Mouse (Mus musculus): Measurements from ENCODE around the gene Rae1. TPM values are rescaled to one million over a fixed set of nuclear protein-coding genes. Genes with fewer than 3 reads are reported as not detected.

Gene Rae1
- polyA plus RNA-seq, 2 experiments: 45.9 to 65.3 TPM

DNA sequence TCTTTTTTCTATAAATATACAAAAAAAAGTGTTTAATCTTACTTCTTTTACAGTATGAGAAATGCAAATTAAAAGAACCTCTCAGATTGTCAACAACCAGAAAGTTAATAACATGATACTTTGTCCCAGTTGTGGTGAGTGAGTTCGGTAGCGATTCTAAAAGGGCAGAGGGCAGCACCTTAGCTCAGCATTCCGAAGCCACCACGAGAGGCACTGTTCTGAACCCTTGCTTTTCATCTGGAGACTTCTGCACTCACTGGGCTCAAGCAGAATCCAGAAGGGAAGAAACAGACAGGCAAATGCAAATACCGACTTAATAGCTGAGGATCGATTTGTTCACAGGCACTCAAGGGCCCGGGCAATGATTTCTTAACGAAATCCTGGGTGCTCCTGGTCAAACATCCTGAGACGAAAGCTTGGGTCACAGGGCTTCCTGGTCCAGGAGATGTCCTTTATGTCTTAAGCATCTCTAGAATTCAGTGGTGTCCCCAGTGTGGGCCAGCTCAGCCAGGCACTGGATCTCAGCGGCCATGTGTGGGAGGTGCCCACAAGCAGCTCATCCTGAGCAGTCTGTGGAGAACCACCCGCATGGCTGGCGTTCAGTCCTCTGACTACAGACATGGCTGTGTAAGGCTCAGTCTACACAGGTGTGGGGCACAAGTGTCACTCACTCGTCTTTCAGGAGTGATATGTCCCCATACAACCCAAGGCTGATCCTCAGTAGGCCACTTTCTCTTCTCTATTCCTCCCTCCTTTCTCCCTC, 40.7 kb upstream of the Rae1 start:
- no peak overlapping the region for H3K4me2 ChIP-seq (ENCODE audit: low read depth)
- H3K9me3 ChIP-seq (ENCODE audit: control insufficient read depth, low read length): peaks cover 2% of the 10 kb centered on the region
- DNase-seq (ENCODE audit: low read depth in 3 of 3, low spot score in 3 of 3): no peak
- H3K36me3 ChIP-seq (replicated peaks; ENCODE audit: control insufficient read depth, insufficient read depth, low read depth): no peaks in the 10 kb centered on the region
- H3K4me3 ChIP-seq (ENCODE audit: insufficient read depth in 1 of 2, low read depth in 2 of 2, low read length in 2 of 2): no peak overlapping the region
- no peak overlapping the region for H3K9ac ChIP-seq (replicated peaks)
- H3K27ac ChIP-seq: no peak overlapping the region
- H3K27me3 ChIP-seq (ENCODE audit: control insufficient read depth, insufficient read depth, low read length): no peaks in the 10 kb centered on the region
- TF ChIP-seq CTCF (IDR thresholded peaks at IDR 0.05; ENCODE audit: low read depth): no peak
- TF ChIP-seq EP300 (IDR thresholded peaks at IDR 0.05; ENCODE audit: low read depth): no peak
- no peak for ATAC-seq (ENCODE audit: insufficient read depth)
- WGBS (ENCODE audit: insufficient replicate concordance): 49% methylated on average over 13 of the region's 13 CpGs
- H3K4me1 ChIP-seq (replicated peaks; ENCODE audit: control insufficient read depth in 2 of 2, insufficient read depth in 2 of 2, low read length in 1 of 2): no peaks in the 10 kb centered on the region

DNA sequence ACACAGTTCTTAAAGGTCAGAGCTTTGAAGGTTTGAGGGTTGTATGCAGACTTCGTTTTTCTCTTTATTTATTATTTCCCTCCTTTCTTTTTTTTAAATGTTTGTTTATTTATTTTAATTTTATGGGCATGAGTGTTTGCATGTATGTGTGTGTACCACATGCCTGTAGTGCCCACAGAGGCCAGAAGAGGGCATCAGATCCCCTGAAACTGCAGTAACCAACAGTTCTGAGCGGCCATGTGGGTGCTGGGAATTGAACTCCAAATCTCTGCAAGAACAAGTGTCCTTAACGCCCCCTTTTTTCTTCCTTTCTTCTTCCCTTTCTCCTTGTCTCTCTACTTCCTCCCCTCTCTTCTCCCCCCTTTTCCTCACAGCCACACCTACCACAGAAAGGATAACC, 39.6 kb upstream of the Rae1 start:
- Histone ChIP-seq H3K9ac (replicated peaks) (no peak overlapping the region), H3K27me3 (ENCODE audit: control insufficient read depth, insufficient read depth, low read length) (no peaks in the 10 kb centered on the region), H3K36me3 (replicated peaks; ENCODE audit: control insufficient read depth, insufficient read depth, low read depth) (no peaks in the 10 kb centered on the region), H3K27ac (no peak overlapping the region), H3K4me2 (ENCODE audit: low read depth) (no peak overlapping the region), H3K4me3 (ENCODE audit: insufficient read depth in 1 of 2, low read depth in 2 of 2, low read length in 2 of 2) (no peak overlapping the region), H3K9me3 (ENCODE audit: control insufficient read depth, low read length) (peaks cover 2% of the 10 kb centered on the region), H3K4me1 (replicated peaks; ENCODE audit: control insufficient read depth in 2 of 2, insufficient read depth in 2 of 2, low read length in 1 of 2) (no peaks in the 10 kb centered on the region)
- no peak for ATAC-seq (ENCODE audit: insufficient read depth)
- TF ChIP-seq CTCF (IDR thresholded peaks at IDR 0.05; ENCODE audit: low read depth) (peak; percentile 42), EP300 (IDR thresholded peaks at IDR 0.05; ENCODE audit: low read depth) (no peak)
- no peak for DNase-seq (ENCODE audit: low read depth in 3 of 3, low spot score in 3 of 3)
- WGBS (ENCODE audit: insufficient replicate concordance): 43% methylated on average over 3 of the region's 3 CpGs

DNA sequence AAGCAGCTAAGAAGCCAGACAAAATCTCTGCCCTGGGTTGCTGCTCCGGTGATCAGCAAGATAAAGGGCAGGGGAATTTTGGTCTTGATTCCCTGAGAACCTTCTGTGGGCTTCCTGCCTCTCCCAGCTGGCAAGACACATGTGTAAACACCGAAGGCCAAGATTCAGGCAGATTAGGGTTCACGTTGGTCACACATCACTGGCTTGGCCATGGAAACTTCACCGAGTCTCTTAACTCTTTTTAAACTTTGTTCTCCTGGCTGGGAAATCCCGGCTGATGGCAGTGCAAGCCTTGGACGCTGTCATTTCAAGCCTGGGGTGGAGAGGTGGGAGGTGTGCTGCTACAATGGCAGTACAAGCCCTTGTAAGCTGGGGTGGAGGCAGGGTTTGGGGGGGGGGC, 38.7 kb upstream of the Rae1 start:
- DNase-seq (ENCODE audit: low read depth in 3 of 3, low spot score in 3 of 3) (no peak), ATAC-seq (ENCODE audit: insufficient read depth) (no peak)
- no peak overlapping the region for H3K4me3 ChIP-seq (ENCODE audit: insufficient read depth in 1 of 2, low read depth in 2 of 2, low read length in 2 of 2)
- no peak overlapping the region for H3K4me2 ChIP-seq (ENCODE audit: low read depth)
- H3K36me3 ChIP-seq (replicated peaks; ENCODE audit: control insufficient read depth, insufficient read depth, low read depth): no peaks in the 10 kb centered on the region
- TF ChIP-seq CTCF (IDR thresholded peaks at IDR 0.05; ENCODE audit: low read depth) (no peak), EP300 (IDR thresholded peaks at IDR 0.05; ENCODE audit: low read depth) (no peak)
- no peak overlapping the region for H3K27ac ChIP-seq
- 60% methylated on average over 6 of the region's 6 CpGs for WGBS (ENCODE audit: insufficient replicate concordance)
- no peaks in the 10 kb centered on the region for H3K27me3 ChIP-seq (ENCODE audit: control insufficient read depth, insufficient read depth, low read length)
- H3K9me3 ChIP-seq (ENCODE audit: control insufficient read depth, low read length): peaks cover 2% of the 10 kb centered on the region
- H3K9ac ChIP-seq (replicated peaks): no peak overlapping the region
- H3K4me1 ChIP-seq (replicated peaks; ENCODE audit: control insufficient read depth in 2 of 2, insufficient read depth in 2 of 2, low read length in 1 of 2): no peaks in the 10 kb centered on the region

DNA sequence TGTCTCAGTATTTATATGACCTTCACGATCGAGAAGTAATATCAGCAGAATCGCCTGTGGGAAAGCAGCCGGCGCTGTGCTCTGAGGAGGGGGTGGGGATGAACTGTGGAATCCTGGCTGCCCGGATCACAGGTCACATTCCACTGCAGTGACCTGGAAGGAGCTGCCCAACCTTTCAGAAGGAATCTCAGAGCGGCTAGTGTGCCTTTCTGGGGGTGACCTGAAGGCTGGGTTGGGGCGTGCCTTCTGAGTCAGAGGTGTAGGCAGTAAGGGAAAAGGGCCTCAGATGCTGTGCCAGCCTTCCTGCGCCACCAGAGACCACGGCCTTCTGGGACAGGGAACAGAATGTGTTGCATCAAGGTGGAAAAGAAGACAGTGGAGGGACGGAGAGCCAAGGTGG, 34.7 kb upstream of the Rae1 start:
- WGBS (ENCODE audit: insufficient replicate concordance): 64% methylated on average over 11 of the region's 11 CpGs
- Histone ChIP-seq H3K36me3 (replicated peaks; ENCODE audit: control insufficient read depth, insufficient read depth, low read depth) (no peaks in the 10 kb centered on the region), H3K9me3 (ENCODE audit: control insufficient read depth, low read length) (peaks cover 2% of the 10 kb centered on the region), H3K27me3 (ENCODE audit: control insufficient read depth, insufficient read depth, low read length) (no peaks in the 10 kb centered on the region), H3K27ac (no peak overlapping the region), H3K4me2 (ENCODE audit: low read depth) (no peak overlapping the region), H3K4me1 (replicated peaks; ENCODE audit: control insufficient read depth in 2 of 2, insufficient read depth in 2 of 2, low read length in 1 of 2) (no peaks in the 10 kb centered on the region), H3K4me3 (ENCODE audit: insufficient read depth in 1 of 2, low read depth in 2 of 2, low read length in 2 of 2) (no peak overlapping the region), H3K9ac (replicated peaks) (no peak overlapping the region)
- DNase-seq (ENCODE audit: low read depth in 3 of 3, low spot score in 3 of 3) (no peak), ATAC-seq (ENCODE audit: insufficient read depth) (no peak)
- TF ChIP-seq CTCF (IDR thresholded peaks at IDR 0.05; ENCODE audit: low read depth): no peak
- no peak for TF ChIP-seq EP300 (IDR thresholded peaks at IDR 0.05; ENCODE audit: low read depth)

DNA sequence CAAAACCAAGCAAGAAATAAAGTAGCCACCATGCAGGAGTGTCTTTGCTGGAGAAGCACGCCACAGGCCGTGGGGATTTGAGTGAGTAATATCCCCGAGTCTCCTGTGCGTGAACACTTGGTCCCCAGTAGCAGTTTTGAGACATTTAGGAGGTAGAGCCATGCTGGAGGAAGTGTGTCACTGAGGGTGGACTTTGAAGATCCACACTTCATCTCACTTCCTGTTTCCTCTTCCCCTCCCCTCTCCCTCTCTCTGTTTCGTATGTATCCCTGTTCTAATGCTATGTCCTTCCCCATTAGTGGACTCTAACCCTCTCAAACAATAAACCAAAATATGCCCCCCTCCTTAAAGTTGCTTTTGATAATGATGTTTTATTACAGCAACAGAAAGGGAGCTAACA, 33.4 kb upstream of the Rae1 start:
- 44% methylated on average over 5 of the region's 5 CpGs for WGBS (ENCODE audit: insufficient replicate concordance)
- Histone ChIP-seq H3K9ac (replicated peaks) (no peak overlapping the region), H3K36me3 (replicated peaks; ENCODE audit: control insufficient read depth, insufficient read depth, low read depth) (no peaks in the 10 kb centered on the region), H3K4me2 (ENCODE audit: low read depth) (no peak overlapping the region), H3K4me1 (replicated peaks; ENCODE audit: control insufficient read depth in 2 of 2, insufficient read depth in 2 of 2, low read length in 1 of 2) (no peaks in the 10 kb centered on the region), H3K4me3 (ENCODE audit: insufficient read depth in 1 of 2, low read depth in 2 of 2, low read length in 2 of 2) (no peak overlapping the region), H3K9me3 (ENCODE audit: control insufficient read depth, low read length) (no peaks in the 10 kb centered on the region), H3K27me3 (ENCODE audit: control insufficient read depth, insufficient read depth, low read length) (no peaks in the 10 kb centered on the region), H3K27ac (no peak overlapping the region)
- TF ChIP-seq CTCF (IDR thresholded peaks at IDR 0.05; ENCODE audit: low read depth) (no peak), EP300 (IDR thresholded peaks at IDR 0.05; ENCODE audit: low read depth) (no peak)
- DNase-seq (ENCODE audit: low read depth in 3 of 3, low spot score in 3 of 3): no peak
- ATAC-seq (ENCODE audit: insufficient read depth): no peak

Measured in liver, embryonic 14.5 days (tissue).